Mouse (Mus musculus) lung, adult 2 months (tissue): ENCODE results near the gene Scand1. TPM values are rescaled to one million over a fixed set of nuclear protein-coding genes. Genes with fewer than 3 reads are reported as not detected.

Experiments used
- DNase-seq: peaks from one replicate; pipeline ENCODE4 v3.0.0; 2022
- H3K4me1 ChIP-seq: fragments of 200-500 bp; 2 replicates; pipeline ENCODE4 v1.6.1; 2011; ENCODE audit warnings: low read length; ENCODE audit not compliant: control insufficient read depth, insufficient read depth
- H3K4me3 ChIP-seq: fragments of 200-500 bp; replicated peaks from 2 replicates; pipeline ENCODE3; 2011; ENCODE audit warnings: low read depth, mild to moderate bottlenecking, control low read depth, low read length; ENCODE audit errors: extremely low read depth
- CTCF ChIP-seq: fragments of 200-500 bp; IDR thresholded peaks from 2 replicates; pipeline ENCODE4 v1.5.1; 2011; ENCODE audit warnings: mild to moderate bottlenecking, low read length, control low read depth; ENCODE audit not compliant: insufficient read depth
- POLR2A ChIP-seq: fragments of 200-500 bp; IDR thresholded peaks from 2 replicates; pipeline ENCODE4 v1.6.1; 2011; ENCODE audit warnings: low read depth, mild to moderate bottlenecking, control low read depth, low read length, borderline replicate concordance; ENCODE audit errors: extremely low read depth
- WGBS: fragments of 180-500 bp; shearing (Covaris S2); methylation state at CpG from one replicate; pipeline ENCODE4 v1.1.7; 2018; 5-methylcytosine and 5-hydroxymethylcytosine counted together
- polyA plus RNA-seq: library from polyadenylated mRNA; depleted of rRNA; stranded (reverse); fragments of >200 nt; gene quantifications from 2 replicates; pipeline ENCODE4 v1.2.3, GENCODE M21; 2012; rRNA removed

Scand1 gene
- polyA plus RNA-seq, 1 experiment = 157 TPM

- TF ChIP-seq POLR2A (no peak), CTCF (no peak)
- Histone ChIP-seq H3K4me3 (no peak overlapping the region), H3K4me1 (peaks cover 3% of the 10 kb centered on the region)
- 88% methylated on average over 1 of the region's 1 CpGs for WGBS
- DNase-seq = no peak
Measured at GRCm38 (mm10) chr2:156291998-156292397, 20.5 kb downstream of the Scand1 start.

- WGBS = 80% methylated on average over 2 of the region's 2 CpGs
- TF ChIP-seq CTCF = no peak
- no peak for TF ChIP-seq POLR2A
- DNase-seq = no peak
Measured at GRCm38 (mm10) chr2:156289552-156290160, 22.8 kb downstream of the Scand1 start.

GRCm38 (mm10) chr2:156288222-156288621 lies 24.3 kb downstream of the Scand1 start:
- Histone ChIP-seq H3K4me1 (no peaks in the 10 kb centered on the region), H3K4me3 (no peak overlapping the region)
- DNase-seq = no peak
- TF ChIP-seq CTCF (no peak), POLR2A (no peak)
- WGBS = 89% methylated on average over 2 of the region's 2 CpGs

More at GRCm38 (mm10) chr2:156289552-156290160, 22.8 kb downstream of the Scand1 start:
- Histone ChIP-seq H3K4me1 (no peaks in the 10 kb centered on the region; the same call in 1 of the 2 replicates), H3K4me3 (no peak overlapping the region)

- no peak for TF ChIP-seq POLR2A
- TF ChIP-seq CTCF = no peak
- 91% methylated on average over 4 of the region's 4 CpGs for WGBS
- no peak for DNase-seq
- Histone ChIP-seq H3K4me1 (no peaks in the 10 kb centered on the region), H3K4me3 (no peak overlapping the region)
Measured at GRCm38 (mm10) chr2:156286733-156287132, 25.8 kb downstream of the Scand1 start.

- WGBS = 87% methylated on average over 2 of the region's 2 CpGs
- H3K4me3 ChIP-seq = no peak overlapping the region
- no peak for DNase-seq
- H3K4me1 ChIP-seq = no peaks in the 10 kb centered on the region
- no peak for TF ChIP-seq POLR2A
- no peak for TF ChIP-seq CTCF
Measured at GRCm38 (mm10) chr2:156285161-156285560, 27.3 kb downstream of the Scand1 start.

- TF ChIP-seq POLR2A = no peak
- TF ChIP-seq CTCF = no peak
- no peak for DNase-seq
- Histone ChIP-seq H3K4me3 (no peak overlapping the region), H3K4me1 (peaks cover 10% of the 10 kb centered on the region)
- 64% methylated on average over 4 of the region's 4 CpGs for WGBS
Measured at GRCm38 (mm10) chr2:156281227-156281626, 31.3 kb downstream of the Scand1 start.

GRCm38 (mm10) chr2:156278226-156279017 lies 34.1 kb downstream of the Scand1 start:
- WGBS = 16% methylated on average over 4 of the region's 4 CpGs
- TF ChIP-seq POLR2A = no peak; the same call in 1 of the 2 replicates
- TF ChIP-seq CTCF = peak; percentile 82
- H3K4me3 ChIP-seq = no peak overlapping the region
- DNase-seq = peak; percentile 76
- peaks cover 10% of the 10 kb centered on the region for H3K4me1 ChIP-seq

GRCm38 (mm10) chr2:156272553-156272952 lies 40.0 kb downstream of the Scand1 start:
- 86% methylated on average over 6 of the region's 6 CpGs for WGBS
- H3K4me1 ChIP-seq = no peaks in the 10 kb centered on the region
- H3K4me3 ChIP-seq = no peak overlapping the region
- TF ChIP-seq CTCF = no peak
- DNase-seq = no peak

- WGBS = 89% methylated on average over 9 of the region's 9 CpGs
- DNase-seq = no peak
- TF ChIP-seq CTCF (no peak), POLR2A (no peak)
- Histone ChIP-seq H3K4me3 (no peak overlapping the region), H3K4me1 (no peaks in the 10 kb centered on the region)
Measured at GRCm38 (mm10) chr2:156267636-156268035, 44.9 kb downstream of the Scand1 start.

- WGBS = 77% methylated on average over 4 of the region's 4 CpGs
- no peak for TF ChIP-seq CTCF
- TF ChIP-seq POLR2A = no peak
- DNase-seq = no peak
- Histone ChIP-seq H3K4me1 (peaks cover 3% of the 10 kb centered on the region), H3K4me3 (no peak overlapping the region)
Measured at GRCm38 (mm10) chr2:156263204-156263893, 49.2 kb downstream of the Scand1 start.

Other genes with a start within 250 kb of the Scand1 start
- 1.1 and 1.8 TPM in 2 replicates for gene Spag4, start 247.5 kb downstream of the Scand1 start, polyA plus RNA-seq
- 114 and 121 TPM in 2 replicates for gene Cpne1, start 200.7 kb downstream of the Scand1 start, polyA plus RNA-seq
- gene Rbm12, start 200.7 kb downstream of the Scand1 start, polyA plus RNA-seq = 12.5 and 21.1 TPM in 2 replicates
- 5.1 and 6.5 TPM in 2 replicates for gene Gm28036, start 185.6 kb downstream of the Scand1 start, polyA plus RNA-seq
- gene Romo1, start 168.7 kb downstream of the Scand1 start, polyA plus RNA-seq = 203 and 218 TPM in 2 replicates
- gene Nfs1, start 168.5 kb downstream of the Scand1 start, polyA plus RNA-seq = 40.6 and 42.8 TPM in 2 replicates
- gene Rbm39, start 132.5 kb downstream of the Scand1 start, polyA plus RNA-seq = 65.2 and 81.0 TPM in 2 replicates
- 15.8 and 19.9 TPM in 2 replicates for gene Phf20, start 116.2 kb downstream of the Scand1 start, polyA plus RNA-seq
- gene Cnbd2, start 405 bp downstream of the Scand1 start, polyA plus RNA-seq = 0.96 and 1.2 TPM in 2 replicates
- gene Epb41l1, start 108.2 kb upstream of the Scand1 start, polyA plus RNA-seq = 24.7 and 25.1 TPM in 2 replicates
- 31.3 and 35.0 TPM in 2 replicates for gene Aar2, start 234.9 kb upstream of the Scand1 start, polyA plus RNA-seq